Mouse (Mus musculus): ENCODE data around the gene Gm37240. TPM values are rescaled to one million over a fixed set of nuclear protein-coding genes. Genes with fewer than 3 reads are reported as not detected.

The Gm37240 gene
- polyA plus RNA-seq, 1 experiment from 2014 or later = 3.2 TPM

DNA sequence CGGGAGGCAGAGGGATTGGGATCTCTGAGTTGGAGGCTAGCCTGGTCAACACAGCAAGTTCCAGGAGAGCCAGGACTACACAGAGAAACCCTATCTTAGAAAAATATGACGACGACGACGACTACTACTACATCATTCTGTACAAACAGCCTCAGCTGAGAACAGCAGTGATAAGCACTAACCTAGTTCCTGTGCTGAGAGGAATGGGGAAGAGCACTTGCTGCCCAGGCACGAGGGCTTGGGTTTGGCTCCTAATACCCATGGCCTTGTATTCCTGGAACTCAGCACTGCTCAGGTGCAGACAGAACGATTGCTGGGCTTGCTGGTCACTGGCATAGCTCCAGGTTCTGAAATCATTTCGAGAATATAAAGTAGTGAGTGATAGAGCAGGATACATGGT is 1178.2 kb downstream of the Gm37240 start:
- WGBS = 85% methylated on average over 8 of the region's 8 CpGs
- Histone ChIP-seq H3K4me2 (ENCODE audit: low read depth, low read length) (no peak overlapping the region), H3K4me1 (ENCODE audit: control insufficient read depth, insufficient read depth, low read length) (no peaks in the 10 kb centered on the region), H3K27me3 (ENCODE audit: control insufficient read depth, insufficient read depth, low read length) (no peaks in the 10 kb centered on the region), H3K27ac (replicated peaks; ENCODE audit: low read depth, low read length) (no peak overlapping the region), H3K9ac (replicated peaks; ENCODE audit: low read length) (no peak overlapping the region), H3K36me3 (replicated peaks; ENCODE audit: control insufficient read depth, insufficient read depth, low read depth, low read length) (no peaks in the 10 kb centered on the region), H3K9me3 (replicated peaks; ENCODE audit: control insufficient read depth, low read length) (no peaks in the 10 kb centered on the region), H3K4me3 (ENCODE audit: low read depth, low read length) (no peak overlapping the region)
- ATAC-seq (replicated peaks; ENCODE audit: insufficient number of reproducible peaks, low FRiP score, low TSS enrichment, low read depth) = no peak
- no peak for DNase-seq (ENCODE audit: low spot score)

DNA sequence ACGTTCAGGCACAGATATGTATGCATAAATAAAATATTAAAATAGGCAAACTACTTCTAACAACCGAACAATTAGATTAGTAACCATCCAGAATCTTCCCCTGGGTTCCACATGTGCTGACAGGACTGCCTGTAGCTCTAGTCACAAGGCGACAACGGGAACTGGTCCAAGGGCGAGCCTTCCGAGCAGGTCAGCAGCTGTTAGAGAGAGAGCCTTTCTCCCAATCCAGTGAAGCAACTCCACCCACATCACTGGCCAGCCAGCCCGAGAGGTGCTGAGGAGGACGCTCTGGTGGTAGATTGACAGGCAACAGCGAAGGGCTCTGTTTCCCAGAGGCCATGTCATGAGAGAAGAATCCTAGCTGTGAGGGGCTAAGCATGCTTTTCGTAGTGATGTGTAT is 1178.8 kb downstream of the Gm37240 start:
- H3K36me3 ChIP-seq (replicated peaks; ENCODE audit: control insufficient read depth, insufficient read depth, low read depth, low read length) = no peaks in the 10 kb centered on the region
- no peak overlapping the region for H3K27ac ChIP-seq (replicated peaks; ENCODE audit: low read depth, low read length)
- H3K9ac ChIP-seq (replicated peaks; ENCODE audit: low read length) = no peak overlapping the region
- no peaks in the 10 kb centered on the region for H3K27me3 ChIP-seq (ENCODE audit: control insufficient read depth, insufficient read depth, low read length)
- H3K4me3 ChIP-seq (ENCODE audit: low read depth, low read length) = no peak overlapping the region
- no peak overlapping the region for H3K4me2 ChIP-seq (ENCODE audit: low read depth, low read length)
- DNase-seq (ENCODE audit: low spot score) = no peak
- ATAC-seq (replicated peaks; ENCODE audit: insufficient number of reproducible peaks, low FRiP score, low TSS enrichment, low read depth) = no peak
- WGBS = 82% methylated on average over 10 of the region's 10 CpGs
- H3K9me3 ChIP-seq (replicated peaks; ENCODE audit: control insufficient read depth, low read length) = no peaks in the 10 kb centered on the region
- H3K4me1 ChIP-seq (ENCODE audit: control insufficient read depth, insufficient read depth, low read length) = no peaks in the 10 kb centered on the region

DNA sequence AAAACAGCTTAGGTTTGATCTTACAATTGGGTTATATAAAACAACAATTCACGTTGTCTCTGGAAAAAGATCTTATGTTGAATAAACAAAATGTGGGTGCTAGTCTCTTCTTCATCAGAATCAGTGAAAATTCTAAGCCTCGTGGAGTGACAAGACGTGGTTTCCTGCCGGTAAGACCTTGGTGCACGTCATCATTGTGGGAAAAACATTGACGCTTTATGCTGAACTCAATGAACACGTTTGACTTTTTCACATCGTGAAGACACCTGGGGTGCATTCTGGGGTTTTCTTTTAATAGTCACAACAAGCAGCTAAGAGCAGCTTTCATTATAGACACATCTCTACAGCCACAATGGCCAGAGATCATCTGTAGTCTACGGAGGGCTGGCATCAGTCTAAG is 1182.1 kb downstream of the Gm37240 start:
- 88% methylated on average over 9 of the region's 9 CpGs for WGBS
- Histone ChIP-seq H3K27me3 (ENCODE audit: control insufficient read depth, insufficient read depth, low read length) (no peaks in the 10 kb centered on the region), H3K36me3 (replicated peaks; ENCODE audit: control insufficient read depth, insufficient read depth, low read depth, low read length) (no peaks in the 10 kb centered on the region), H3K4me3 (ENCODE audit: low read depth, low read length) (no peak overlapping the region), H3K27ac (replicated peaks; ENCODE audit: low read depth, low read length) (no peak overlapping the region), H3K9ac (replicated peaks; ENCODE audit: low read length) (no peak overlapping the region), H3K4me2 (ENCODE audit: low read depth, low read length) (no peak overlapping the region), H3K9me3 (replicated peaks; ENCODE audit: control insufficient read depth, low read length) (no peaks in the 10 kb centered on the region), H3K4me1 (ENCODE audit: control insufficient read depth, insufficient read depth, low read length) (no peaks in the 10 kb centered on the region)
- ATAC-seq (replicated peaks; ENCODE audit: insufficient number of reproducible peaks, low FRiP score, low TSS enrichment, low read depth) (no peak), DNase-seq (ENCODE audit: low spot score) (no peak)

DNA sequence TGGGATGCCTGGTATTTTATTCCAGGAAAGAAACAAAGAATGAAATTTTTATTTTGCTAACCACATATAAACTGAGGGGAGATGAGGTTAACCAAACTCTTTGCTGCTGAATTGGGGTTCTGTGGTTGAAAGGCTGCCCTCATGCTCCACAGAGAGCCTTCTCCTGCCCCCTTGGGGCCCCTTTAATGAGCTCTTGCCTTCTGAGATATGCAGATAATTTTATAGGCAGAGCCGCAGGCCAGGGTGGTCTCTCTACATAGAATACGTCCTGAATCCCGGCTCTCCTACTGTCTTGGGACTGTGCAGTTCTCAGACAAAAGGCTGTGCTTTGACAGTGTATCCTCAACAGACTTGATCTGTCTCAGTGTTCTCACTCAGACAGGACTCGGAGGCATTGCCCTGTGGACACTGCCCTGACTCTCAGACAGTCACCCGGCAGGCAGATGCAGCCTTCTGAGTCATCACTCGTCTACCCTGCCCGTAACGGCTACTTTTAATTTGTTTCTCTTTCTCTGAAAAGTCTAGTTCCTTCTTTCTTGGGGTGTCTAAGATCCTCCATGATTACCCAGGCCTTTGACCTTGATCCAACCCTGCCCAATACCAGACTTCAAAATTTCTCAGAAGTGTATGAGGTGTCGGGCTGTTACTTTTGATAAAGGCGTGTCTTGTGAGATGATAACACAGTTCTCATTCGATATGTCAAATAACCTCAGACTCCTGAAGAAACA is 1184.1 kb downstream of the Gm37240 start:
- Histone ChIP-seq H3K9me3 (replicated peaks; ENCODE audit: control insufficient read depth, low read length) (no peaks in the 10 kb centered on the region), H3K9ac (replicated peaks; ENCODE audit: low read length) (no peak overlapping the region), H3K4me1 (ENCODE audit: control insufficient read depth, insufficient read depth, low read length) (no peaks in the 10 kb centered on the region), H3K36me3 (replicated peaks; ENCODE audit: control insufficient read depth, insufficient read depth, low read depth, low read length) (no peaks in the 10 kb centered on the region), H3K27ac (replicated peaks; ENCODE audit: low read depth, low read length) (no peak overlapping the region), H3K4me2 (ENCODE audit: low read depth, low read length) (no peak overlapping the region), H3K27me3 (ENCODE audit: control insufficient read depth, insufficient read depth, low read length) (no peaks in the 10 kb centered on the region), H3K4me3 (ENCODE audit: low read depth, low read length) (no peak overlapping the region)
- DNase-seq (ENCODE audit: low spot score) (no peak), ATAC-seq (replicated peaks; ENCODE audit: insufficient number of reproducible peaks, low FRiP score, low TSS enrichment, low read depth) (no peak)
- WGBS = 83% methylated on average over 11 of the region's 11 CpGs

DNA sequence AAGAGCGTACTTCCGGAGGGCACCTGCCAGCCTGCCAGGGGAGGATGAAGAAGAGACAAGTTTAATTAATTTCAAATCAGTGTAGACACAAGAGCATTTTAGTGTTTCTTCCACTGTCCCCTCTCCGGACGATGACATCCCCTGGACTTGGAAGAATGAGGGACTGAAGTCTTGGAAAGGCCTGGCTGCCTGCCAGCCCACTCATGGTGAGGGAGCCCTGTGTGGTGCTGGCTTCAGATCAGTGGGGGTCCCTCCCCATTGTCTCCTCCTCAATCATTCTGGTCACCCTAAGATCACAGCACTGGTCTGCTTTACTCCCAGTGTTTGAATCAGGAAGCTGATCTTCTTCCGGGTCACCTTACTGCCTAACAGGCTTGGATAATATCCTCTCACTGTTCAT is 1185.4 kb downstream of the Gm37240 start:
- no peak for DNase-seq (ENCODE audit: low spot score)
- Histone ChIP-seq H3K4me3 (ENCODE audit: low read depth, low read length) (no peak overlapping the region), H3K27ac (replicated peaks; ENCODE audit: low read depth, low read length) (no peak overlapping the region), H3K27me3 (ENCODE audit: control insufficient read depth, insufficient read depth, low read length) (no peaks in the 10 kb centered on the region), H3K4me1 (ENCODE audit: control insufficient read depth, insufficient read depth, low read length) (no peaks in the 10 kb centered on the region), H3K9ac (replicated peaks; ENCODE audit: low read length) (no peak overlapping the region), H3K4me2 (ENCODE audit: low read depth, low read length) (no peak overlapping the region), H3K9me3 (replicated peaks; ENCODE audit: control insufficient read depth, low read length) (no peaks in the 10 kb centered on the region), H3K36me3 (replicated peaks; ENCODE audit: control insufficient read depth, insufficient read depth, low read depth, low read length) (no peaks in the 10 kb centered on the region)
- ATAC-seq (replicated peaks; ENCODE audit: insufficient number of reproducible peaks, low FRiP score, low TSS enrichment, low read depth) = no peak
- 92% methylated on average over 5 of the region's 5 CpGs for WGBS

DNA sequence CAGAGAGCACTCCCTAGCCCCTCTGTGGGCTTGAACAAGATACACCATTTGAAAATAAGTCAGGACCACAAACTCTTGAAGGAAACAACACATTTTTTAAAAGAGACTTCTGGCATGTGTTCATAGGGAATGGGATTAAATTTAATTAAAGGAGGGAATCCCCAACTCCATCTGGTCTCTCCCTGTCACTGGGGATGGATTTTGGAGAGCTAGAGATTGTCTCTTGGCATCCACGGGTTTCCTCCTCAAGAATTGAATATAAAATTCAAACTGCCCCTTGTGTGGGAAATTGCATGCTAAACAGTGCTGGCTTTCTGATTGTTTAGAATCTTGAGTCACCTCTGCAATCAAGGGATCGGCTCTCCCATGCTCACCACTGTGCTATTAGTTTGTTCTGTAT is 1185.8 kb downstream of the Gm37240 start:
- DNase-seq (ENCODE audit: low spot score) (no peak), ATAC-seq (replicated peaks; ENCODE audit: insufficient number of reproducible peaks, low FRiP score, low TSS enrichment, low read depth) (no peak)
- H3K27ac ChIP-seq (replicated peaks; ENCODE audit: low read depth, low read length) = no peak overlapping the region
- H3K4me1 ChIP-seq (ENCODE audit: control insufficient read depth, insufficient read depth, low read length) = no peaks in the 10 kb centered on the region
- no peak overlapping the region for H3K4me2 ChIP-seq (ENCODE audit: low read depth, low read length)
- H3K4me3 ChIP-seq (ENCODE audit: low read depth, low read length) = no peak overlapping the region
- H3K27me3 ChIP-seq (ENCODE audit: control insufficient read depth, insufficient read depth, low read length) = no peaks in the 10 kb centered on the region
- 85% methylated on average over 2 of the region's 2 CpGs for WGBS
- H3K9me3 ChIP-seq (replicated peaks; ENCODE audit: control insufficient read depth, low read length) = no peaks in the 10 kb centered on the region
- no peak overlapping the region for H3K9ac ChIP-seq (replicated peaks; ENCODE audit: low read length)
- no peaks in the 10 kb centered on the region for H3K36me3 ChIP-seq (replicated peaks; ENCODE audit: control insufficient read depth, insufficient read depth, low read depth, low read length)

DNA sequence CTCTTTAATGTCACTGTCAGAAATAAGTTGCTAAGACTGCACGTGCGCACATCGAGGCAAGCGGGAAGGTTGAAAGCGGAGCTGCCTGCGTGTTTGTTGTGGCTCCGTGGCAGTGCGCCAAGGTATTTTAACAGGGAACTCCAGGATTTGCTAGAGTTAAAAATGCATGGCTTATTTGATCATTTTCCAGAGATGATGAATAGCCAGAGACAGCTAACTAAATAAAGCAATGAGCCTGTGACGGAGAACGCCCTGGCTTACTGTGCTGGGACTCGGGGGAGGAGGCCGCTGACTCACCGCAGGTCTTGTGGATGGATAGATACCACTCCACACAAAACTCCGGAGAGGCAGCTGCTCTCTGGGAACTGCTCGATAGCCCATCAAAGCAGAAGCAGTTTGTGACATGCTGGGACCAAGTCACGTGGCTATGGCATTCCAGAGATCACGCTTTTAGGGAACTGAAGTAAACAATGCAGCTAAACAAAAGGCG is 1190.8 kb downstream of the Gm37240 start:
- ATAC-seq (replicated peaks; ENCODE audit: insufficient number of reproducible peaks, low FRiP score, low TSS enrichment, low read depth) (no peak), DNase-seq (ENCODE audit: low spot score) (no peak)
- 62% methylated on average over 18 of the region's 18 CpGs for WGBS
- Histone ChIP-seq H3K9ac (replicated peaks; ENCODE audit: low read length) (no peak overlapping the region), H3K36me3 (replicated peaks; ENCODE audit: control insufficient read depth, insufficient read depth, low read depth, low read length) (no peaks in the 10 kb centered on the region), H3K4me3 (ENCODE audit: low read depth, low read length) (no peak overlapping the region), H3K27ac (replicated peaks; ENCODE audit: low read depth, low read length) (no peak overlapping the region), H3K27me3 (ENCODE audit: control insufficient read depth, insufficient read depth, low read length) (no peaks in the 10 kb centered on the region), H3K9me3 (replicated peaks; ENCODE audit: control insufficient read depth, low read length) (no peaks in the 10 kb centered on the region), H3K4me2 (ENCODE audit: low read depth, low read length) (no peak overlapping the region), H3K4me1 (ENCODE audit: control insufficient read depth, insufficient read depth, low read length) (no peaks in the 10 kb centered on the region)

DNA sequence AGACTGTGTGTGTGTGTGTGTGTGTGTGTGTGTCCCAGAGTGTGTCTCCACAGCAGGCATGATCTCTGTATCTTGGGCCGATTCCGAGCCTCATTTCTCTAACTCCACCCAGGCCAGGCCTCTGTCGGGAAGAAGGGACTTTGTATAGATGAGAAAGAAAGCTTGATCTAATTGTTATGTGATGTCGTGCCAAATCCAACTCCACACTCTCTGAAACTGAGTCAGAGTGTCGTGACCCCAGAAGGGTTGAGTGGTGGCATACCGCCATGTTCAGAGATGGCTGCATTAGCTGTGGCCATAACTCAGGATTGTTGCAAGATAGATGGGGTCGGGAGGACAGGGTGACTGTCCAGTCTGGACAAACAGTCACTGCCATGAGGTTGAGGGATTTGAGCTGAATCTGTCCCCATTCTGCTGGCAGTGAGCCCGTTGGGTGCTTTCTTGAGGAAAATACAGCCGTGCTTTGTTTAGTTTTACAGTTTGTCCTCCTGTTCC is 1191.4 kb downstream of the Gm37240 start:
- Histone ChIP-seq H3K36me3 (replicated peaks; ENCODE audit: control insufficient read depth, insufficient read depth, low read depth, low read length) (no peaks in the 10 kb centered on the region), H3K9me3 (replicated peaks; ENCODE audit: control insufficient read depth, low read length) (no peaks in the 10 kb centered on the region), H3K27ac (replicated peaks; ENCODE audit: low read depth, low read length) (no peak overlapping the region), H3K4me2 (ENCODE audit: low read depth, low read length) (no peak overlapping the region), H3K9ac (replicated peaks; ENCODE audit: low read length) (no peak overlapping the region), H3K4me3 (ENCODE audit: low read depth, low read length) (no peak overlapping the region), H3K4me1 (ENCODE audit: control insufficient read depth, insufficient read depth, low read length) (no peaks in the 10 kb centered on the region), H3K27me3 (ENCODE audit: control insufficient read depth, insufficient read depth, low read length) (no peaks in the 10 kb centered on the region)
- DNase-seq (ENCODE audit: low spot score) (no peak), ATAC-seq (replicated peaks; ENCODE audit: insufficient number of reproducible peaks, low FRiP score, low TSS enrichment, low read depth) (peak; percentile 25; the same call in 1 of the 2 replicates)
- WGBS = 81% methylated on average over 9 of the region's 9 CpGs
